Mouse (Mus musculus): ENCODE measurements around the gene Anapc16. TPM values are rescaled to one million over a fixed set of nuclear protein-coding genes. Genes with fewer than 3 reads are reported as not detected.

The Anapc16 gene
- total RNA-seq, 2 experiments from 2014 or later: 82.2 to 88.4 TPM

DNA sequence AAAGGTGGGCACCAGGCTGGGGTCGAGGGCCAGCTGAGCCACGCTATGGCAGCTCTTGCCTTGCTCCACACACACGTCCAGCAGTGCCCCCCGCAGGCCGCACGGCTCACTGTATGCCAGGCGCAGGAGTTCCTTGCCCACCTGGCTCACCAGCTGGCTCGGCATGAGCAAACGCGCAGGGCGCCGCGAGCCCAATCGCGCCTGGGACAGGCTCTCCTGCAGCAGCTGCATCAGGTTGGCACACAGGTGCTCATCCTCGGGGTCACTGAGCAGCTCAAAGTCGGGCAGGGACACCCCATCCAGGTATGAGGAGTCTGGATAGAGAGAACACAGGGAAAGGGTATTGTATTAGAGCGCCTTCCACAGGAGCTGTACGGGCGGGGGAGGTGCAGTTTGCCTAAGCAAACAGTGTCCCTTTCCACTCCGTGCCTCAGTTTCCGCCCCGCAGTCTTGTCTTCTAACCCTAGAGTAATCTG, 52.2 kb downstream of the Anapc16 start:
- peak in 1 of 2 experiments; percentile 68 for DNase-seq (ENCODE audit: low spot score in 2 of 2)

DNA sequence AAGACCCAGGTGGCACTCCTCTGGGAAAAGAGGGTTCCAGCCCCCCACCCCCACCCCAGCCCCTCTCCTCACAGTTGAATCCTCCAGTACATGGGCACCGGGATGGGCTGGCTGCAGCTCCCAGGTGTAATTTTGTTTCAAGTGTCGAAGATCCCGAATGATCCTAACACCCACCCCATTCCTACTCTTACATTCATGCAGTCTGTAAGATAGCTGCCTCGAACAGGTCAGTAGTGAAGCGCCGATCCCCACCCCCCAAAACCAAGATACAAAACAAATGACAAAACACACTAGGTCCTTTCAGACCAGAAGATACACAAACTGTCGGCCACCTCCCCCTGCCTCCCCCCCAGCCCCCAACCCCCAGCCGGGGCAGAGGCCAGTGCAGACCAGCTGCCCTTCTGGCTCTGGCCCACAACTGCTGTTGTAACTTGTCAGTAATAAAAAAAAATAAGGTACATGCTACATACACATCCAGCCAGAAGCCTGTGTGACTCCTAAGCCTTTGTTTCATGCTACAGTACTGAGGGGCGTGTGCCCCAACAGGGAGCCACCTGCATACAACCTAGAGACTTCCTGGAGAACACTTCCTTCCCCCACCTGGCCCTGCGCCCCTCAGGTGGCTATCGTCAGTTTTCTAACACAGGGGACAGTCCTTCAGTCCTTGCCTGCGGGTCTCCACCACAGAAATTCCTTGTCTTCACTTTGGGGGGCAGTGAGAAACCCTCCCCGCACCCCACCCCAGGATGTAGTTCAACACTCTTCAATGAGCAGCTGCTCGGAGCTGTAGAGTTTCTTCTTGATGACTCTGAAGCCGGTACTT, 52.9 kb downstream of the Anapc16 start:
- no peak for DNase-seq (ENCODE audit: low spot score in 2 of 2)

DNA sequence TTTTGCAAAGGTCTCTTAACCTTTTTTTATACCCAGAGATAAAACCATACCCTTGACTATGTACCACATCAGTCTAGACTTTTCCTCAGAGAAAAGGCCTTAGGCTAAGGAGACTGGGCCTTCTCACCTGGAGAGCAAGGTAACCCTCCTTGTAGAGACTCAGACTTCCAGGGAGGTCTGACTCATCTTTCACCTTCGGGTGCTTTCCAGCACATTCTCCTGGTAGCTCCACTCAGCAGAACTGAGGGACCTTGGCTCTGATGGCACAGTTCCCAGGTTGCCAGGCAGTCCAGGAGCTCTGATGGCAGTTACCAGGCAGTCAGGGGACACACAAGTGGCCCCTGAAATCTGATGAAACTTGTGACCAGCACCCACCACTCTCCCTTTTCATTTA, 53.7 kb downstream of the Anapc16 start:
- DNase-seq (ENCODE audit: low spot score in 2 of 2): no peak

DNA sequence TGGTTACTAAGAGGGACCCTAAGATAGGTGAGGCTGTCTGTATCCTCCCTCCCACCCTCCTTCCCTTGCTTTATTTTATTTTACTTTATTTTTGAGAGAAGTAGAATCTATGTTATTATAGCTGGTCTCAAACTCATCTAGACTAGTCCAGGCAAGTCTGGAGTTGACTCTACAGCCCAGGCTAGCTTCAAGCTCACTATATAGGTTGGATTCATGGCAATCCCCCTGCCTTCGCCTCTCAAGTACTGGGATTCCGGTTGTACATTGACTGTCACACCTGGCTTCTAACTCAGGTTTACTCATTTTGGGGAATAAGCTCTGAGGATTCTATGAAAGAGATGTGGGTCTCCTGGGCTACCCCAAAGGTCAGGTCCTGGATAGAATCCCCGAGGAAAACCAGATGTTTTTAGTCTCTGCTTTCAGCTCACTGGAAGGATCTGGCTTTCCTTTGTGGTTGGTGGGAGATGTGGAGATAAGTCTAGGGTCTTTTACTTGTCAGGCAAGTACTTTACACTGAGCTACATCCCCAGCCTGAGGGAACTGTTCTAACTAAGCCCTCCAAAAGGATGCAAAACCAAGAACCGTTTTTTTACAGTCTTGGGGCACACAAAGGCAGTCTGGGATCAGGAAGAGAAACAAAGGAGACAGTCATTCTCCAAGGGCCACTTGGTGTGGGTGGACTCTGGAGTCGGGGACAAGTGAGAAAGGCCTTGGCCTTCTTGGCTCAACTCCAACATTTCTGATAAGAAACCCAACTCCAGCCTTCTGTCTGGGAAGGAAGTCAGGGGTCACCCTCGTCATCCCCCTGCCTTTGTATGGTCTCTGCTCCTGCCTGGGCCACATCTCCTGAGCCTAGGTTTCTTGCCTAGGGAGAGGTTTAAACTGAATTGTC, 54.3 kb downstream of the Anapc16 start:
- DNase-seq (ENCODE audit: low spot score in 2 of 2): no peak

DNA sequence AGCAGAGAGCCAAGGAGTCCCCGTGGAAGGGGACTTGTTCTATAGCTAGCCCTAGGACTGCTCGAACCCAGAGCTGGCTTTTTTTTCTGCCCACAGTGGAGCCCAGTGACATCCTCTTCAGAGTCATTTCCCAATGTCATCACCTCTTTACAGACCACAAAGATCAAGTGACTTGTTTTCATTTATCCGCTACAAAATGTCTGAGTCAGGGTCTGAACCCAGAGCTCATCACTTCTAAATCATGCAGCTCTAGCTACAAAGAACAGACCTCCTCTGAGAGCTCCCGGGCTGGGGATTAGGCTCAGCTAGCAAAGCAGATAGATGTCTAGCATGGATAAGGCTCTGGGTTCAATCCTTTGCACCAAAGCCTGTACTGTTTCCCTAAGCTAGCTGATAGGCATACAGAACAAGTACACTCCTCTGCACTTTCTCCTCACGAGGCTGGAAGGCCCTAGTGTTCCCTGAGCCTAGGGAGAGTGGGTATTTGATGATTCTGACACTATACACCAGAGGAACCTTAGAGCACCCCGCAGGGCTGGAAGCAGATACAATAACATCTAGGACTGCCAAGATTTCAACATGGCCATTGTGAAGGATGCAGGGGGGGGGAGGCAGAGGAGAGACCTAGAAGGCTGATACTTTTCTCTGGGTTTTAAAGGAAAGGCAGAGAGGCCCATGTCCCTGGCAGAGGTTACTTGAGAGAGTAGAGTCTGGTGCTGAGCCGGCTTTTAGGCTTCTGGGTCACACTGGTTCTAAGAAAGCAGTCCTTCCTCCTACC, 55.5 kb downstream of the Anapc16 start:
- DNase-seq (ENCODE audit: low spot score in 2 of 2): no peak

DNA sequence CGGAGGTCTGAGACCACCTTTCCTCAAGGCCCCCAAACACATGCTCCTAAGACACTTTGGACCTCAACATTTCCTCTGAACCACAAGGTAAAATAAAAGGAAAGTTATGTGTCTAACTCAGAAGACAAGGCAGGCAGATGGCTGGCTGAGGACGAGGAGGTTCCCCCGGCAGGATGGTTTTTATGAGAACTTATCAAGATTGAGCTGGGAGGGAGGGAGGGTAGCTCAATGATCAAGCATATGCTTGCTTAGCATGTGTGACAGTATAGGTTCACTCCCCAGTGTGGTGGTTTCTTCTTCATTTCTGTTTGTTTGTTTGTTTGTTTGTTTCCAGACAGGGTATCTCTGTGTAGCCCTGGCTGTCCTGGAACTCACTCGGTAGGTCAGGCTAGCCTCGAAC, 56.6 kb downstream of the Anapc16 start:
- no peak for DNase-seq (ENCODE audit: low spot score in 2 of 2)

DNA sequence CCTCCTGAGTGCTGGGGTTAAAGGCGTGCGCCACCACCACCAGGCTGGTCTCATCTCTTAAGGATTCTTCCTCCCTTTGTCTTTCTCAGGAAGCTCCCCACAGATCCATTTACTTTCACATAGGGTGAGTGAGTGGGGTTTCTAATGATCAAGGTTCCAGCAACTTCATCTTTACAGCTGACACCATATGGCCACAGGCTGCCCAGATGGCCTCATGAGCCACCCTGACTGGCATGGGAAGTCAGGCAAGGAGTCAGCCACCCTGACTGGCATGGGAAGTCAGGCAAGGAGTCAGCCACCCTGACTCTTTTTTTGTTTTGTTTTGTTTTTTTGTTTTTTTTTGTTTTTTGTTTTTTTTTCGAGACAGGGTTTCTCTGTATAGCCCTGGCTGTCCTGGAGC, 57.5 kb downstream of the Anapc16 start:
- DNase-seq (ENCODE audit: low spot score in 2 of 2): no peak

DNA sequence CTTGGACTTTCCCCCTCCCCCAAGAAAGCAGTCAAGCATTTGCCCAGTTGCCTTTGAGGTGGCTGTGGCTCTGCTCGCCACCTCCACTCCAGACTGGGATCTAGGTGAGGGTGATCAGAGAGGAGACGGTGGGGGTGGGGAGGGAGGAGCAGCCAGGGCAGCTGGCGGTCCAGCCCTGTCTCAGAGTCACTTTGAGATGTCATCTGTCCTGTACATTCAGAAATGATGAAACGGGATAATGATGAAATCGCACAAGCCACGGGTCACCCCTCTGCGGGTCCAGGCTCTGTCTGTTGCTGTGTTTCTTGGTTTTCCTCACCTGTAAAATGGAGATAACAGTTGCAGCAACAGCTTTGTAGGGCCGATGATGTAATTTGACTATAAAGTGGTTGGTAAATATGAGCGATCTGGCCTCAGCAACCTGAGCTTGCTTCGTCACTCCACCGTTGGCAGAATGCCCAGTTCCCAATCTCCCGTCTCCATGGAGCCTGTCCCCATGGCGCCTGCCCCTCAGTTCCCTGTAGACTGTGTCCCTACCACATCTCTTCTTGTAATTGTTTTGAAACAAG, 59.4 kb downstream of the Anapc16 start:
- DNase-seq (ENCODE audit: low spot score in 2 of 2): peak; percentile 69 to 72

DNA sequence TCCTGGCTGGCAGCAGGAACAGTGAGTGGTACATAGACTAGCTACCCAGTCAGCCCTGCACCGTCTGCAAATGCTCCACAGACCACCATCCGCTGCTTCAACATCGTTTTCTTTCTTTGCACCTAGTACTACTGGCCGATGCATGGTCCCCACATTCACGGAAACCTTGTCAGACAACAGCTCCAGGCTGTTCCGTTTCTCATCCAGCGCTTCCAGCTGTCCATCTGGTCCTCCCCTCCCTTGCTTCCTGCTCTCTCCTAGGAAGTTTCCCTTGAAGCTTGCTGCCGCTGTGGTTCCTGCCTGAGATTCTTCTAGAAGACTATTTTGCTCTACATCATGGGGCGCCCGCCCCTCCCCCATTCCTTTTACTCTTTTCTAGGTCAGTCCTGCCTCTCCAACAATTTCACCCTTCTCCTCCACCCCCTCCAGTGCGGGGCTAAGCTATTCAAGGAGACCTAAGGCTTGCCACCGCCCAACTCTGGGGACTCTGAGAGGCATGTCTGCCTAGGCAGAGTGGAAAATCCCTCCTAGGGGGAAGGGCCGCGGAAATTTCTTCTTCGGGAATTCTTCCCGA, 60.0 kb downstream of the Anapc16 start:
- DNase-seq (ENCODE audit: low spot score in 2 of 2): no peak

DNA sequence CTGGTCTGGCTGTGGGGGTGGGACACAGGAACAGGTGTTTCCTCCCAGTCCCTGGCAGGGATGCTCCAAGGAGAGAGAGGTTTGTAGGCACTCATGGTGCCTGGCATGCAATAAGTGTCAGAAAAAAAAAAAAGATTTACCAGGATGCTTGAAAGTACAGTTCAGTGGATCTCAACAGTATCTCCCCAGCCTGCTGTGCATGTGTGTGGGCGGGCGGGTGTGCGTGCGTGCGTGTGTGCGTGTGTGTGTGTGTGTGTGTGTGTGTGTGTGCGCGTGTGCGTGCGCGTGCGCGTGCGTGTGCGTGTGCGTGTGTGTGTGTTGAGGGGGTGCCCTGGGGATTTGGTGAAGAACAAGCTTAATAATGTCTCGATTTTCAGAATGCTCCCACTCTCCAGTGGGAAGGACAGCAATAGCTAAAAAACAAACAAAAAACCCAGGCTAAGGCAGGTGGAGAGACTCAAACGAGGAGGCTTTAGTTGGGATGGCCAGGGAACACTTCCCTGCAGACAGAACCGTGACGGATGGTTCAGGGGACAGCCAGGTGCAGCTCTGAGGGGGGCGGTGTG, 60.6 kb downstream of the Anapc16 start:
- no peak for DNase-seq (ENCODE audit: low spot score in 2 of 2)

DNA sequence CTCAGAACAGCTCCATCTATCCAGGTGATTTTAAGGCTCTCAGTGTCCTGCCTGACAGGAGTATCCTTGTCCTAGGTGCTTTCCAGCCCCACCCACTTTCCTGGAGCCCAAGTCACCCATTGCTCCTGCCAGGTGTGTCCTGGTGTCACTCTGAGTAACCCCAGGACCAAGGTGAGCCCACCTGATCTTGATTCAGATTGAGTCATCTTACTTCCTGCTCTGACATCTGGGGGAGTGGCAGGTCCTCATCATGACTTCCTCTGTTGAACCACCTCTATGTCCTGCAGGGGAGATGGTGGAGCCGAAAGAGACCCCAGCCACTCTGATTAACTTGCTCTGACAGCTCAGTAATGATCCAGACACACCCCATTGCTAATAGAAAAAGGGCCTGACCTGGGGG, 63.9 kb downstream of the Anapc16 start:
- no peak for DNase-seq (ENCODE audit: low spot score in 2 of 2)

DNA sequence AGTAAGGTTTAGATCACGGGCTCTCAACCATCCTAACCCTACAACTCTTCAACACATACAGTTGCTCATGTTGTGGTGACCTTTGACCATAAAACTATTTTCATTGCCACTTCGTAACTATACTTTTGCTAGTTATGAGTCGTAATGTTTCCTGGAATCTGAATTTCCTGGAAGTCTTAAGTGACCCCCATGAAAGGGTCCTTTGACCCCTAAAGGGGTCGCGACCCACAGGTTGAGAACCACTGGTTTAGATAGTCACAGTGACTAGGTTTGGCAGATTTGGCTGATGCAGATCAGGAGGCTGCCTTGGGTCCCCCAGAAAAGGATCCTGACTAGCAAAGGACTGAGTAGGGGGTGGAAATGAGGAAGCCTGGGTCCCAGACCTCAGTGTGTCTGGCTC, 64.3 kb downstream of the Anapc16 start:
- no peak for DNase-seq (ENCODE audit: low spot score in 2 of 2)

Other genes with a start within 250 kb of the Anapc16 start
- gene Dnajb12, start 123.6 kb downstream of the Anapc16 start, total RNA-seq (2021): 10 to 100 TPM; 63.9 to 66.3 TPM
- 10 to 100 TPM; 59.7 to 80.6 TPM for gene Ddit4, start 51.3 kb downstream of the Anapc16 start, total RNA-seq (2021)
- 10 to 100 TPM; 35.7 to 38.0 TPM for gene Ascc1, start 330 bp downstream of the Anapc16 start, total RNA-seq (2021)
- gene Spock2, start 103.1 kb upstream of the Anapc16 start, total RNA-seq (2021): 10 to 100 TPM; 43.4 to 47.2 TPM
- 1 to 10 TPM; 3.2 to 3.4 TPM for gene Chst3, start 216.1 kb upstream of the Anapc16 start, total RNA-seq (2021)